In genomic region chr1:152088030-152088429, GRCm38 (mm10) we compare ENCODE assay signal across 8 mouse cellular contexts. TPM values are rescaled to one million over a fixed set of nuclear protein-coding genes. Genes with fewer than 3 reads are reported as not detected.
DNase-seq lines count a peak whose midpoint lies in the region; ATAC-seq and TF ChIP-seq lines count a peak whose summit lies in the region.

No protein-coding gene starts in this region.

- peak overlapping the region; percentile 75 for H3K4me2 ChIP-seq in liver, embryonic 11.5 days
- peak overlapping the region; percentile 87 for H3K4me2 ChIP-seq in intestine, embryonic 15.5 days (replicated peaks)
- H3K4me2 ChIP-seq in neural tube, embryonic 15.5 days, result peak overlapping the region; percentile 84

- H3K9ac ChIP-seq in liver, embryonic 11.5 days (ENCODE audit: low read depth, low read length), result no peak overlapping the region
- H3K9ac ChIP-seq in intestine, embryonic 15.5 days, result no peak overlapping the region
- peak overlapping the region; percentile 89; the same call in 1 of the 2 replicates for H3K9ac ChIP-seq in neural tube, embryonic 15.5 days (replicated peaks)

- peak overlapping the region; percentile 62 for H3K4me3 ChIP-seq in cerebellum, adult 2 months (replicated peaks; ENCODE audit: insufficient read depth, low read depth, low read length)
- H3K4me3 ChIP-seq in liver, embryonic 11.5 days (ENCODE audit: low read depth, low read length), result no peak overlapping the region
- H3K4me3 ChIP-seq in intestine, embryonic 15.5 days (replicated peaks), result peak overlapping the region; percentile 94; the same call in 1 of the 2 replicates
- H3K4me3 ChIP-seq in neural tube, embryonic 15.5 days (replicated peaks), result peak overlapping the region; percentile 68

- no peaks in the 10 kb centered on the region for H3K36me3 ChIP-seq in liver, embryonic 11.5 days (ENCODE audit: control insufficient read depth, insufficient read depth, low read length)
- no peaks in the 10 kb centered on the region for H3K36me3 ChIP-seq in intestine, embryonic 15.5 days
- H3K36me3 ChIP-seq in neural tube, embryonic 15.5 days, result no peaks in the 10 kb centered on the region

- H3K27ac ChIP-seq in cerebellum, adult 2 months (ENCODE audit: insufficient read depth, low read length), result peak overlapping the region; percentile 68
- no peak overlapping the region for H3K27ac ChIP-seq in liver, embryonic 11.5 days (ENCODE audit: low read depth, low read length)
- H3K27ac ChIP-seq in intestine, embryonic 15.5 days, result no peak overlapping the region
- H3K27ac ChIP-seq in neural tube, embryonic 15.5 days (replicated peaks), result peak overlapping the region; percentile 98

- no peaks in the 10 kb centered on the region for H3K27me3 ChIP-seq in cerebellum, adult 2 months (ENCODE audit: control insufficient read depth, insufficient read depth, low read length)
- H3K27me3 ChIP-seq in liver, embryonic 11.5 days (replicated peaks; ENCODE audit: control insufficient read depth, insufficient read depth, low read length), result peaks cover 50% of the 10 kb centered on the region
- no peaks in the 10 kb centered on the region for H3K27me3 ChIP-seq in intestine, embryonic 15.5 days (replicated peaks)
- H3K27me3 ChIP-seq in neural tube, embryonic 15.5 days (replicated peaks), result no peaks in the 10 kb centered on the region

- no peak for DNase-seq in cerebellum, adult 2 months
- no peak for DNase-seq in cerebellum, postnatal 14 days
- no peak for DNase-seq in liver, embryonic 11.5 days (ENCODE audit: low spot score)
- DNase-seq in liver, result no peak
- DNase-seq in spleen, adult 18-20 months, result no peak
- no peak for DNase-seq in gastrocnemius, postnatal 25 days

- ATAC-seq in liver, embryonic 11.5 days (replicated peaks; ENCODE audit: low FRiP score), result no peak
- ATAC-seq in intestine, embryonic 15.5 days, result no peak
- no peak for ATAC-seq in neural tube, embryonic 15.5 days (ENCODE audit: low FRiP score)

- no peaks in the 10 kb centered on the region for H3K9me3 ChIP-seq in liver, embryonic 11.5 days (ENCODE audit: control insufficient read depth, low read length)
- H3K9me3 ChIP-seq in intestine, embryonic 15.5 days, result no peaks in the 10 kb centered on the region
- H3K9me3 ChIP-seq in neural tube, embryonic 15.5 days (replicated peaks), result no peaks in the 10 kb centered on the region

- TF ChIP-seq CTCF in cerebellum, adult 2 months (IDR thresholded peaks at IDR 0.05; ENCODE audit: borderline replicate concordance, insufficient read depth, low read depth, low read length), result no peak

- 13% methylated on average over 5 of the region's 5 CpGs for WGBS in cerebellum, adult 2 months
- 79% methylated on average over 5 of the region's 5 CpGs for WGBS in liver, embryonic 11.5 days
- WGBS in intestine, embryonic 15.5 days, result 71% methylated on average over 5 of the region's 5 CpGs
- WGBS in neural tube, embryonic 15.5 days, result 36% methylated on average over 5 of the region's 5 CpGs

- TF ChIP-seq POLR2A in cerebellum, adult 2 months (IDR thresholded peaks at IDR 0.05; ENCODE audit: borderline replicate concordance, insufficient read depth, low read length), result no peak

- peaks cover 10% of the 10 kb centered on the region for H3K4me1 ChIP-seq in cerebellum, adult 2 months (ENCODE audit: control insufficient read depth, insufficient read depth, low read length)
- H3K4me1 ChIP-seq in liver, embryonic 11.5 days (replicated peaks; ENCODE audit: control insufficient read depth, insufficient read depth, low read length), result peaks cover 8% of the 10 kb centered on the region
- peaks cover 28% of the 10 kb centered on the region for H3K4me1 ChIP-seq in intestine, embryonic 15.5 days (replicated peaks)
- H3K4me1 ChIP-seq in neural tube, embryonic 15.5 days, result peaks cover 66% of the 10 kb centered on the region

RNA-seq across cellular contexts. Expression of gene 1700025G04Rik, which starts 1.9 kb away (rescaled TPM):
- 27.9 and 29.8 TPM in 2 replicates for polyA plus RNA-seq in cerebellum, adult 2 months (2012; rRNA removed)
- 8.7 and 8.9 TPM in 2 replicates for polyA plus RNA-seq in liver, embryonic 11.5 days (2014; fragmentation: Nextera tagmentation; extraction: Ambion mirVana)
- 31.1 and 32.8 TPM in 2 replicates for polyA plus RNA-seq in intestine, embryonic 15.5 days (2015; fragmentation: Nextera tagmentation; extraction: Ambion mirVana)
- polyA plus RNA-seq in neural tube, embryonic 15.5 days (2015; fragmentation: Nextera tagmentation; extraction: Ambion mirVana), result 35.7 and 37.1 TPM in 2 replicates
- 10 to 100 TPM; 61.5 to 64.0 TPM for total RNA-seq in gastrocnemius, postnatal 25 days (2021)

Comparison
In these comparisons a context has a peak if more than half of its experiments do, and no peak if none do; other contexts are left out.
1. H3K27ac ChIP-seq: peak in cerebellum, adult 2 months (single experiment) and neural tube, embryonic 15.5 days (single experiment); none in liver, embryonic 11.5 days (single experiment) and intestine, embryonic 15.5 days (single experiment).
2. Peak in every context shown above with its lines, with median percentiles within 50 percentile points of each other: H3K4me2 ChIP-seq.